Mouse (Mus musculus) heart, embryonic 15.5 days (tissue): ENCODE data around the gene Erbb2. TPM values are rescaled to one million over a fixed set of nuclear protein-coding genes. Genes with fewer than 3 reads are reported as not detected.
"Not testable (repeated sequence)": the region's sequence is repeated elsewhere in the genome, so short reads cannot be mapped to it uniquely, and the experiment has no call there.

Source experiments
- ATAC-seq: fragments of 200-750 bp; cut with Nextera tagmentation; replicated peaks from 2 replicates; pipeline ENCODE4 v1.8.0; 2017; ENCODE audit warnings: low read depth, moderate TSS enrichment; ENCODE audit not compliant: insufficient number of reproducible peaks, insufficient read depth, low FRiP score
- H3K27ac ChIP-seq: fragments of 300-500 bp; sonication (generic); 2 replicates; pipeline ENCODE4 v1.5.1; 2015; ENCODE audit warnings: mild to moderate bottlenecking, inconsistent platforms
- H3K27me3 ChIP-seq: fragments of 300-500 bp; sonication (generic); 2 replicates; pipeline ENCODE4 v1.6.1; 2015; ENCODE audit warnings: inconsistent platforms
- H3K36me3 ChIP-seq: fragments of 300-500 bp; sonication (generic); 2 replicates; pipeline ENCODE4 v1.6.1; 2015; ENCODE audit warnings: mild to moderate bottlenecking, inconsistent platforms
- H3K4me1 ChIP-seq: fragments of 300-500 bp; sonication (generic); replicated peaks from 2 replicates; pipeline ENCODE4 v1.6.1; 2015; ENCODE audit warnings: inconsistent platforms
- H3K4me2 ChIP-seq: fragments of 300-500 bp; sonication (generic); 2 replicates; pipeline ENCODE4 v1.6.1; 2015; ENCODE audit warnings: inconsistent platforms, mild to moderate bottlenecking, moderate library complexity
- H3K4me3 ChIP-seq: fragments of 300-500 bp; sonication (generic); 2 replicates; pipeline ENCODE4 v1.5.1; 2015; ENCODE audit warnings: mild to moderate bottlenecking, inconsistent platforms
- H3K9ac ChIP-seq: fragments of 300-500 bp; sonication (generic); 2 replicates; pipeline ENCODE4 v1.6.1; 2015; ENCODE audit warnings: mild to moderate bottlenecking, inconsistent platforms
- H3K9me3 ChIP-seq: fragments of 300-500 bp; sonication (generic); replicated peaks from 2 replicates; pipeline ENCODE4 v1.6.1; 2016; ENCODE audit warnings: inconsistent platforms
- WGBS: fragments of 180-500 bp; shearing (Covaris S2); methylation state at CpG from one replicate; pipeline ENCODE4 v1.1.7; 2015; ENCODE audit warnings: mixed read lengths; 5-methylcytosine and 5-hydroxymethylcytosine counted together
- polyA plus RNA-seq: library from polyadenylated mRNA; unstranded; fragments of >200 nt; fragmentation: Nextera tagmentation; extraction: Ambion mirVana; gene quantifications from 2 replicates; pipeline ENCODE4 v1.2.1, GENCODE M21; 2015

Erbb2 gene
- polyA plus RNA-seq, 1 experiment from 2014 or later = 36.1 TPM

DNA sequence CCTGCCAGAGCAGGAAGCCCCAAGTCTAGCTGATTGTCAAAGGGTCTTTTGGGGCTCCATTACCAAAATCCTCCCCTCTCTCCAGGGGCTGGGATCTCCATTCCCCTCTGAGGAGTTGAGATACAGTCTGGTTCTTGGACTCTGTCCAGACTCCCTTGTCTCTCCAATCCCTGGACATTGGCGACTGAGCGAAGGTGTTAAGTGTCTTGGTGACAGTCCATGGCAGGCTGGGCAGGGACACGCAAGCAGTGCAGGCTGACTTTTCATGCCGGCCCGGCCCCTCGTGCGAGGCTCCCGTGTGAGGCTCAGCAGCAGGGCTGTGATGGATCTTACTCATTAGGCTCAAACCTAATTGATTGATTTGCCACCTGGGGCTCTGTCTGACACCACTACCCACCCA is 38.0 kb upstream of the Erbb2 start:
- H3K27ac ChIP-seq = peak overlapping the region; percentile 86
- peak; percentile 72 for ATAC-seq
- 0 out of 2 replicates have a peak overlapping the region, but pooled peaks have one; percentile 20 for H3K9ac ChIP-seq
- peaks cover 87% of the 10 kb centered on the region for H3K4me1 ChIP-seq
- peaks cover 33% of the 10 kb centered on the region for H3K36me3 ChIP-seq
- H3K4me3 ChIP-seq = no peak overlapping the region
- H3K27me3 ChIP-seq = no peaks in the 10 kb centered on the region
- no peak overlapping the region for H3K4me2 ChIP-seq
- 38% methylated on average over 8 of the region's 8 CpGs for WGBS
- H3K9me3 ChIP-seq = no peaks in the 10 kb centered on the region

DNA sequence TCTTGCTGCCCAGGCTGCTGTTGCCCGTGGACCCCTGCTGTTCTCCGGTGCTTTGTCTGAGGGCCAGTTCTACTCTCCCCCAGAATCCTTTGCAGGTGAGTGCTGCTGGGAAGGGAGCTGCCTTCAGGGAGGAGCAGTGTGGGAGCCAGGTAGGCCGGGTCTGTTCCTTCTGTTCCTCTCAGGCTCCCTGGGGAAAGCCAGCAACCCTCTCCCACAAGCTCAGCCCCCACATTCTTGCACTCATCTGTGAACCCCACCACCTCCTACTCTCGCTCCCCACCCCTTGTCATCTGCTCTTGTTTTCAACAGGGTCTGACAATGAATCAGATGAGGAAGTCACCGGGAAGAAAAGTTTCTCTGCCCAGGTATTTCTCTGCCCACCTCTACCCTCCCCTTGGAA is 35.5 kb upstream of the Erbb2 start:
- no peak for ATAC-seq
- H3K9ac ChIP-seq = peak overlapping the region; percentile 20; the same call in 1 of the 2 replicates
- no peak overlapping the region for H3K4me3 ChIP-seq
- H3K27ac ChIP-seq = 0 out of 2 replicates have a peak overlapping the region, but pooled peaks have one; percentile 79
- H3K27me3 ChIP-seq = no peaks in the 10 kb centered on the region
- H3K9me3 ChIP-seq = no peaks in the 10 kb centered on the region
- peaks cover 89% of the 10 kb centered on the region for H3K4me1 ChIP-seq
- no peak overlapping the region for H3K4me2 ChIP-seq
- peaks cover 36% of the 10 kb centered on the region for H3K36me3 ChIP-seq
- 72% methylated on average over 5 of the region's 5 CpGs for WGBS

DNA sequence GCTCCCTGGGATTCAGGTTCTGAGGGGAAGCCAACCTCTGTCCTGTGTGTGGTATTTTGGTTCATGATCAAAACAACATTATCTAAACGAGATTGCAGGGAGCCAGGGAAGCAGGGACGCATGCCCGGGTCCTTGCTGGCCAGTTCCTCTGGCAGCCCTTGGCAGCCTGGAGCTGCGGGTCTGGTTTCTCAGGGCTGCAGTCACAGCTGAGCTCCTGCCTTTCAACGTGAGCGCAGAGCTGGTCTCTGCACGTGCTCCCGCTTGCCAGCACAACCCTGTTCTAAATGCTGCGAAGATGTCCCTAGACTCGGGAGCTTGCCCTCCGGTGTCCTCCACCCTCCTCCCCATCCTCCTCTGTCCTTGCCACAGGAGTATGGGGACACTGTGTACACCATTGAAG is 34.5 kb upstream of the Erbb2 start:
- Histone ChIP-seq H3K36me3 (peaks cover 36% of the 10 kb centered on the region), H3K27me3 (no peaks in the 10 kb centered on the region), H3K9ac (no peak overlapping the region), H3K4me2 (no peak overlapping the region), H3K4me3 (no peak overlapping the region), H3K9me3 (no peaks in the 10 kb centered on the region), H3K4me1 (peaks cover 82% of the 10 kb centered on the region), H3K27ac (peak overlapping the region; percentile 79)
- 44% methylated on average over 11 of the region's 11 CpGs for WGBS
- ATAC-seq = no peak; the same call in 1 of the 2 replicates

DNA sequence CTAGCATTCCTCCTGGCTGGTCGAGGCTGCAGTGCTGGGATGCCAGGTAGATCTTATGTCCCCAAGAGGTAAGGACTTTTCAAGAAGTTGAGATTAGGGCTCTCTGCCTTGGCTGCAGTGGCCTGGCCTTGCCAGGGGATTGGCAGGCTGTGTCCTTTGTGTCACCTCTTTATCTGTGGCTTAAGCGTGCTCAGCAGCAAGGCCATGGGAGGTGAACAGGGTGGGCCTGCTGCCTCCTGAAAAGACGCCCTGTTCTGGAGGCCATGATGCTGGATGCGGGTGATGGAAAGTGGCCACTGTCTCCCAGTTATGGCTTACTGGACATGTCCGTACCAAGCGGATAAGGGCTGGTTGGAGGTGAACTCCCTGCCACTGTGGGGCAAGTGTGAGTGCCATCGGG is 32.9 kb upstream of the Erbb2 start:
- 63% methylated on average over 7 of the region's 7 CpGs for WGBS
- no peaks in the 10 kb centered on the region for H3K9me3 ChIP-seq
- H3K9ac ChIP-seq = no peak overlapping the region
- H3K36me3 ChIP-seq = peaks cover 36% of the 10 kb centered on the region
- no peak overlapping the region for H3K4me3 ChIP-seq
- H3K4me1 ChIP-seq = peaks cover 83% of the 10 kb centered on the region
- no peak overlapping the region for H3K4me2 ChIP-seq
- H3K27ac ChIP-seq = peak overlapping the region; percentile 72
- ATAC-seq = no peak
- no peaks in the 10 kb centered on the region for H3K27me3 ChIP-seq

DNA sequence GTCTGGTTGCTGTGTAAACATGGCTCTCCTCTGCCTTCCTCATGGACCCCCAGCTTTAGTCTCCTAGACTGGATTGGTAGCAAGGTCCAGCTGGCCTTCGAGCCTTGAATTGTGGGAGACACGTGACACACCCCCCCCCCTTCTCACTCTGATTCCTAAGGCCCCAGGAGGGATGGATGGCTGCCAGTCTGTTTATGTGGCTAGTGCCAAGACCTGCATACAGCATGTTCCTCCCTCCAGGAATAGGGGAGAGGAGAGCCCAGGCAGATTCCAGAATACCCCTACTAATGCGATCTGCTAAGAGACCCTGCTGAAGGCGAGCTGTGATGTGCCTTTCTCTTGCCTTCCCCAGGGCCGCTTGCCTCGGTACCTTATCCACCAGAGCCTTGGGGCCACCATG is 32.2 kb upstream of the Erbb2 start:
- H3K4me1 ChIP-seq = peaks cover 82% of the 10 kb centered on the region
- WGBS = 67% methylated on average over 6 of the region's 6 CpGs
- no peak overlapping the region for H3K4me2 ChIP-seq
- H3K9ac ChIP-seq = no peak overlapping the region
- no peaks in the 10 kb centered on the region for H3K9me3 ChIP-seq
- no peak for ATAC-seq
- peaks cover 32% of the 10 kb centered on the region for H3K36me3 ChIP-seq
- H3K4me3 ChIP-seq = no peak overlapping the region
- no peaks in the 10 kb centered on the region for H3K27me3 ChIP-seq
- peak overlapping the region; percentile 72 for H3K27ac ChIP-seq

DNA sequence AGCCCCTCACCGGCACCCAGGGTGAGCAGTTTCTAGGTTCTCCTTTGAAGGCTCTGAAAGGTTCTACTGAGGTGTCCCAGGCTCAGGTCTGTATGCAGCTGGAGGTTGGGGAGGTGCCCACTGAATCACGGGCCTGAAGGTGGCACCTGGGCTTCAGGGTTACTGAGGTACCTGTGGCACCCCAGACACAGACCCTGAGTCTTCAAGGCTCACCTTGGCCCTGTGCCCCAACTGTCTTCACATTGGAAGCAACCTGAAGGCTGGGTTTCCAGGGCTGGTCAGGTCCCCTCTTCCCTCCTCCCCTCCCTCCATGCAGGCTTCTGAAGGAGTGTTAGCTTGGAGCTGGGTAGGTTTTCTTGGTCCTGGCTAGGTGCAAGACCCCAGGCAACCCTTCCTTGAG is 30.6 kb upstream of the Erbb2 start:
- no peak overlapping the region for H3K4me2 ChIP-seq
- H3K27ac ChIP-seq = peak overlapping the region; percentile 20
- WGBS = 94% methylated on average over 2 of the region's 2 CpGs
- no peaks in the 10 kb centered on the region for H3K9me3 ChIP-seq
- H3K9ac ChIP-seq = no peak overlapping the region
- H3K4me3 ChIP-seq = no peak overlapping the region
- H3K36me3 ChIP-seq = peaks cover 25% of the 10 kb centered on the region
- H3K27me3 ChIP-seq = peaks cover 4% of the 10 kb centered on the region
- peaks cover 83% of the 10 kb centered on the region for H3K4me1 ChIP-seq
- no peak for ATAC-seq

DNA sequence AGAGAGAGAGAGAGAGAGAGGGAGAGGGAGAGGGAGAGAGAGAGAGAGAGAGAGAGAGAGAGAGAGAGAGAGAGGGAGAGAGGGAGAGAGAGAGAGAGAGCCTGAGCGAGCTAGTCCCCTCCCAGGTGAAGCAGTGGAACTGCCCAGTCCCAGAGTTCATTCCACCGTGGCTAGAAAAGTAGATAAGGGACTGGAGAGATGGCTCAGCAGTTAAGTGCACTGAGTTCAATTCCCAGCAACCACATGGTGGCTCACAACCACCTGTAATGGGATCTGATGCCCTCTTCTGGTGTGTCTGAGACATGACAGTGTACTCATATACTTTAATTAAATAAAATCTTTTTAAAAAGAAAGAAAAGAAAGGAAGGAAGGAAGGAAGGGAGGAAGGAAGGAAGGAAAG is 29.9 kb upstream of the Erbb2 start:
- H3K4me3 ChIP-seq, H3K27ac ChIP-seq, H3K4me2 ChIP-seq, H3K27me3 ChIP-seq, ATAC-seq, H3K9me3 ChIP-seq, H3K9ac ChIP-seq: not testable (repeated sequence)
- 21% methylated on average over 2 of the region's 2 CpGs for WGBS
- peaks cover 18% of the 10 kb centered on the region; the same call in 1 of the 2 replicates for H3K36me3 ChIP-seq
- H3K4me1 ChIP-seq = peaks cover 78% of the 10 kb centered on the region

DNA sequence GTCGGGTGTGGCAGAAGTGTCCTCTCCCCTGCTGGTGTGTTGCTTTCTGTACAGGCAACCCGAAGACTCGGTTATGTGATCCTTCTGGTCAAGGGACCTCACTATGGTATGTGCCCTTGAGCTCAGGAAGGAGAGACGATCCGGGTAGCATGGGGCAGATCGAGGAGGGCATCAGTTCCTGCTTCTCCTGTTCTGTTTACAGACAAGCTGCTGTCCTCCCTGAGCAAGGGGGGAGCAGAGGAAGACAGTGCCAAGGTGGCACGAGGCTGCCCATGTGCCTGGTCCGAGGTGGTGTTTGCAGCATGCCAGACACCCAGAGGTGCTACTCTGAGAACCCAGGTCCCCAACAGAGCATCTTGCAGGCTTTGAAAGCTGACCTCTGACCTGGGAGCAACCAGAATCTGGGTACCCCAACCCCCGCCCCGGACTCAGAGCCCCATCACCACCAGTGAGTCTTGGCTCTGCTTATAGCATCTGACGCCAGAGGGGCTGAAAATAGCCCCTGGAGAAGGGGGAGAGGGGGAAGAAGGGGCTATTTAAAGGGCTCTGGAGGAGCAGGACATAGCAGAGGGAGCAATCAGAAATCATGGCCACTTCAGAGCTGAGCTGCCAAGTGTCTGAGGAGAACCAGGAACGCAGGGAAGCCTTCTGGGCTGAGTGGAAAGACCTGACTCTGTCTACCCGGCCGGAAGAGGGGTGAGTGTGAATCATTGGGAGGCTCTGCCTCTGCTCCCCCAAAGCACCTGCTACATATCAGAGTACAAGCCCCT is 28.8 kb upstream of the Erbb2 start, which contains the start of gene Tcap:
Gene Tcap, plus strand, starts transcription at position 551 of the 770 bp plus-strand sequence.
- Histone ChIP-seq H3K4me1 (peaks cover 78% of the 10 kb centered on the region), H3K9ac (peak within 1 kb of the TSS; percentile 67), H3K4me2 (peak within 1 kb of the TSS; percentile 70), H3K27ac (peak within 1 kb of the TSS; percentile 90), H3K27me3 (peaks cover 10% of the 10 kb centered on the region), H3K4me3 (peak within 1 kb of the TSS; percentile 53), H3K9me3 (no peaks in the 10 kb centered on the region), H3K36me3 (peaks cover 11% of the 10 kb centered on the region; the same call in 1 of the 2 replicates)
- 32% methylated on average over 14 of the region's 14 CpGs for whole genome bisulfite sequencing
- ATAC-seq = peak; percentile 78

DNA sequence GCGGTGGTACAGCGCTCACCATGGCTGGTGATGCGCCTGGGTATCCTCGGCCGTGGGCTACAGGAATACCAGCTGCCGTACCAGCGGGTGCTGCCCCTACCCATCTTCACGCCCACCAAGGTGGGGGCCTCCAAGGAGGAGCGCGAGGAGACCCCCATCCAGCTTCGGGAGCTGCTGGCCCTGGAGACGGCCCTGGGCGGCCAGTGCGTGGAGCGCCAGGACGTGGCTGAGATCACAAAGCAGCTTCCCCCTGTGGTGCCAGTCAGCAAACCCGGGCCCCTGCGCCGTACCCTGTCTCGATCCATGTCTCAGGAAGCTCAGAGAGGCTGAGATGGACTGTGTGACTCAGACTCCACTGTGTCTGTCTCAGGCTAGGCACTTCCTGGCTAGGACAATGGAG is 28.1 kb upstream of the Erbb2 start:
- Histone ChIP-seq H3K9me3 (no peaks in the 10 kb centered on the region), H3K4me1 (peaks cover 78% of the 10 kb centered on the region), H3K4me2 (peak overlapping the region; percentile 70), H3K9ac (peak overlapping the region; percentile 67), H3K27me3 (peaks cover 10% of the 10 kb centered on the region), H3K36me3 (peaks cover 3% of the 10 kb centered on the region; the same call in 1 of the 2 replicates), H3K27ac (peak overlapping the region; percentile 90), H3K4me3 (peak overlapping the region; percentile 53)
- no peak for ATAC-seq
- 50% methylated on average over 20 of the region's 20 CpGs for WGBS

DNA sequence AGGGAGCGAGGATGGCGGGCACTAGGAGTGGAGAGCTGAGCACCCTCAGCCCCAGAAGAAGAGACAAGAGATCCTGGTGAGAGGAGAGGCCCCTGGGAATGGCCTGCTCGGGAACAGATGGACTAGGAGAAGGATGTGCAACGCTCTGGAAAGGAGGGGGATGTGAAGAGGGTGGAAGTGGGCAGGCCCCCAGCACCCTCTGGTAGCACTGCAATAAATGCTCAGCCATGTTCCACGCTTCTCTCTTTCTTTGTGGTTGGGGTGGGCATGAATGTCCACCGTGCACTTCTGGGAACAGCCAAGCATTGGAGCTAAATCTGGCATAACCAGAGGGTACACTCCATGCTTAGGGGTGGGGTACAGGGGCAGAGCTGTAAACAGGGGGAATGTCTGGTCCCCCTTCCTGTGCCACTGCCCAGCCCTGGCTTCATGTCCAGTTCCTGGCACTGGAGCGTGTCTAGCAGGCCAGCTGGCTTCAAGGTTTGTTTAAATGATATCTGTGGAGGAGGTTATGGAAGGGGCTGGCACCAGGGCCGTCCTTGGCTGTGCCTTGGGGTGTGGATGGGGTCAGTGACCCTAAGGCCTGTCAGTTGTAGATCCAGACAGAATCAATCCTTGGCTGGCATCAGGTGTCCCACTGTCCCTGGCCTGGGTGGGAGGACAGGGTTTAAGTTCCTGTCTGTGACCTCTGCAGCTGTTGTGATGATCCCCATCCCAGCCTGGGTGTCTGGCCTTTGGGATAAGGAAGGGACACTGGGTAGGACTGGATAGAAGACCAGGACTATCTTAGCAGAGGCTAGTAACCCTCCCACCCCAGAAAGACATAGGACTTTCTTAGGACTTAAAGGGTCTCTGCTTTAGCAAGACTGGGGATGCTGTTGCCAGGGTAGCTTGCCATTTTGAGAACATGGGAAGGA is 27.3 kb upstream of the Erbb2 start:
- Histone ChIP-seq H3K9me3 (no peaks in the 10 kb centered on the region), H3K4me1 (peaks cover 77% of the 10 kb centered on the region), H3K4me3 (peak overlapping the region; percentile 53), H3K36me3 (0 out of 2 replicates have a peak, but pooled peaks cover 3% of the 10 kb centered on the region), H3K9ac (peak overlapping the region; percentile 67), H3K27me3 (peaks cover 12% of the 10 kb centered on the region), H3K4me2 (peak overlapping the region; percentile 70), H3K27ac (peak overlapping the region; percentile 90)
- no peak for ATAC-seq
- WGBS = 54% methylated on average over 8 of the region's 8 CpGs
